In genomic region chr5:143268985-143269362, GRCm38 (mm10) we compare ENCODE assay signal across 9 mouse cellular contexts. TPM values are rescaled to one million over a fixed set of nuclear protein-coding genes. Genes with fewer than 3 reads are reported as not detected.
DNase-seq lines count a peak whose midpoint lies in the region; ATAC-seq and TF ChIP-seq lines count a peak whose summit lies in the region.
"Had no signal": no experiment of that assay in that cellular context is flagged by ENCODE, and none has a peak within 500 bp of the region (broad histone marks: within the 10 kb centered on the region; RNA-seq: fewer than 3 reads in every experiment).

No protein-coding gene starts in this region.

- peak overlapping the region; percentile 80 for H3K4me2 ChIP-seq in forebrain, postnatal 0 days (ENCODE audit: low read depth)
- H3K4me2 ChIP-seq in liver, postnatal 0 days (ENCODE audit: low read depth, low read length): peak overlapping the region; percentile 97

- no peak for TF ChIP-seq CTCF in ES-Bruce4 (IDR thresholded peaks at IDR 0.05; ENCODE audit: low read depth, low read length)
- no peak for TF ChIP-seq CTCF in forebrain, postnatal 0 days (IDR thresholded peaks at IDR 0.05; ENCODE audit: low read depth)
- TF ChIP-seq CTCF in liver, postnatal 0 days (IDR thresholded peaks at IDR 0.05; ENCODE audit: low read depth): no peak

- peaks cover 23% of the 10 kb centered on the region for H3K4me1 ChIP-seq in heart, embryonic 10.5 days
- H3K4me1 ChIP-seq in ES-Bruce4 (ENCODE audit: control insufficient read depth, insufficient read depth, low read length): no peaks in the 10 kb centered on the region
- H3K4me1 ChIP-seq in forebrain, postnatal 0 days (ENCODE audit: insufficient read depth): peaks cover 18% of the 10 kb centered on the region
- peaks cover 14% of the 10 kb centered on the region for H3K4me1 ChIP-seq in liver, postnatal 0 days (ENCODE audit: insufficient read depth)

- ATAC-seq in forebrain, postnatal 0 days: no peak
- ATAC-seq in liver, postnatal 0 days: no peak

- TF ChIP-seq EP300 in ES-Bruce4 (IDR thresholded peaks at IDR 0.05; ENCODE audit: insufficient read depth, low read depth, low read length): no peak
- TF ChIP-seq EP300 in liver, postnatal 0 days (IDR thresholded peaks at IDR 0.05; ENCODE audit: low read depth): no peak

- H3K9me3 ChIP-seq in heart, embryonic 10.5 days: no peaks in the 10 kb centered on the region
- H3K9me3 ChIP-seq in ES-Bruce4 (replicated peaks; ENCODE audit: control insufficient read depth, insufficient read depth, low read length, poor library complexity, severe bottlenecking): no peaks in the 10 kb centered on the region
- H3K9me3 ChIP-seq in forebrain, postnatal 0 days (ENCODE audit: low read length): no peaks in the 10 kb centered on the region
- no peaks in the 10 kb centered on the region for H3K9me3 ChIP-seq in liver, postnatal 0 days (ENCODE audit: low read length)

- peaks cover 10% of the 10 kb centered on the region for H3K36me3 ChIP-seq in heart, embryonic 10.5 days
- no peaks in the 10 kb centered on the region for H3K36me3 ChIP-seq in ES-Bruce4 (ENCODE audit: control insufficient read depth, insufficient read depth, low read length, poor library complexity, severe bottlenecking)
- peaks cover 7% of the 10 kb centered on the region; the same call in 1 of the 2 replicates for H3K36me3 ChIP-seq in forebrain, postnatal 0 days (ENCODE audit: insufficient read depth)
- no peaks in the 10 kb centered on the region for H3K36me3 ChIP-seq in liver, postnatal 0 days (replicated peaks; ENCODE audit: insufficient read depth, low read length)

- 0 out of 2 replicates have a peak, but pooled peaks cover 8% of the 10 kb centered on the region for H3K27me3 ChIP-seq in heart, embryonic 10.5 days (ENCODE audit: insufficient read depth, poor library complexity, severe bottlenecking)
- H3K27me3 ChIP-seq in ES-Bruce4 (ENCODE audit: control insufficient read depth, insufficient read depth, low read length, poor library complexity, severe bottlenecking): peaks cover 2% of the 10 kb centered on the region; the same call in 1 of the 2 replicates
- no peaks in the 10 kb centered on the region for H3K27me3 ChIP-seq in forebrain, postnatal 0 days (ENCODE audit: insufficient read depth, low read length)
- no peaks in the 10 kb centered on the region for H3K27me3 ChIP-seq in liver, postnatal 0 days (ENCODE audit: insufficient read depth, low read length)

- H3K9ac ChIP-seq in ES-Bruce4 (ENCODE audit: low read depth, poor library complexity, severe bottlenecking): 0 out of 2 replicates have a peak overlapping the region, but pooled peaks have one; percentile 88
- peak overlapping the region; percentile 94 for H3K9ac ChIP-seq in forebrain, postnatal 0 days
- peak overlapping the region; percentile 79 for H3K9ac ChIP-seq in liver, postnatal 0 days (replicated peaks)

- peak overlapping the region; percentile 97 for H3K4me3 ChIP-seq in heart, embryonic 10.5 days
- H3K4me3 ChIP-seq in ES-Bruce4 (ENCODE audit: low read depth, low read length): peak overlapping the region; percentile 93; the same call in 1 of the 2 replicates
- peak overlapping the region; percentile 87 for H3K4me3 ChIP-seq in forebrain, postnatal 0 days (ENCODE audit: low read depth, low read length)
- peak overlapping the region; percentile 77 for H3K4me3 ChIP-seq in liver, postnatal 0 days (ENCODE audit: low read depth, low read length)

- peak overlapping the region; percentile 97 for H3K27ac ChIP-seq in heart, embryonic 10.5 days
- H3K27ac ChIP-seq in ES-Bruce4 (ENCODE audit: insufficient read depth, low read length): no peak overlapping the region
- H3K27ac ChIP-seq in forebrain, postnatal 0 days (ENCODE audit: low read depth, low read length): peak overlapping the region; percentile 85
- no peak overlapping the region for H3K27ac ChIP-seq in liver, postnatal 0 days (ENCODE audit: low read depth)

- no peak for TF ChIP-seq POLR2A in ES-Bruce4 (IDR thresholded peaks at IDR 0.05; ENCODE audit: insufficient read depth, low read length)

- 26% methylated on average over 8 of the region's 8 CpGs for WGBS in heart, embryonic 10.5 days
- WGBS in forebrain, postnatal 0 days: 23% methylated on average over 8 of the region's 8 CpGs
- WGBS in liver, postnatal 0 days (ENCODE audit: insufficient replicate concordance): 34% methylated on average over 8 of the region's 8 CpGs

- no peak for DNase-seq in heart, embryonic 10.5 days (ENCODE audit: low spot score)
- DNase-seq in heart, postnatal 4 days: no peak
- DNase-seq in forebrain, postnatal 0 days: no peak
- no peak for DNase-seq in liver, postnatal 0 days
- DNase-seq in adrenal gland, adult (ENCODE audit: inconsistent age in 2 of 2, low spot score in 1 of 2): no peak
- DNase-seq in adrenal gland, adult 18-20 months (ENCODE audit: low spot score in 2 of 2): no peak
- no peak for DNase-seq in thymus, postnatal 25 days

RNA-seq across cellular contexts. Expression of gene Zfp316, which starts 0.8 kb away (rescaled TPM):
- 2.1 and 2.6 TPM in 2 replicates for polyA plus RNA-seq in heart, embryonic 10.5 days (2016; fragmentation: Nextera tagmentation; extraction: Ambion mirVana)
- total RNA-seq in heart, postnatal 4 days (2021): 1 to 10 TPM; 5.1 to 6.2 TPM
- 2.3 and 2.8 TPM in 2 replicates for polyA plus RNA-seq in ES-Bruce4 (2011; ENCODE audit: insufficient read depth, insufficient read length, low read depth, missing spikeins)
- 21.5 and 29.8 TPM in 2 replicates for total RNA-seq in forebrain, postnatal 0 days (2014; rRNA removed)
- polyA plus RNA-seq in forebrain, postnatal 0 days (2015; fragmentation: Nextera tagmentation; extraction: Ambion mirVana): 5.5 and 7.5 TPM in 2 replicates
- polyA plus RNA-seq in liver, postnatal 0 days (2015; fragmentation: Nextera tagmentation; extraction: Ambion mirVana): 0.39 and 0.41 TPM in 2 replicates
- 1 to 10 TPM; 6.1 to 7.7 TPM for total RNA-seq in adrenal gland, adult 18-20 months (2021)

RNA-seq across cellular contexts. Expression of gene Zfp853, which starts 24.4 kb away (rescaled TPM):
- polyA plus RNA-seq in heart, embryonic 10.5 days (2016; fragmentation: Nextera tagmentation; extraction: Ambion mirVana): not detected in 2 replicates
- under 1 TPM; 0.31 to 0.47 TPM for total RNA-seq in heart, postnatal 4 days (2021)
- polyA plus RNA-seq in ES-Bruce4 (2011; ENCODE audit: insufficient read depth, insufficient read length, low read depth, missing spikeins): 0.93 and 1.2 TPM in 2 replicates
- total RNA-seq in forebrain, postnatal 0 days (2014; rRNA removed): 9.8 and 16.5 TPM in 2 replicates
- 0.18 and 0.23 TPM in 2 replicates for polyA plus RNA-seq in forebrain, postnatal 0 days (2015; fragmentation: Nextera tagmentation; extraction: Ambion mirVana)
- polyA plus RNA-seq in liver, postnatal 0 days (2015; fragmentation: Nextera tagmentation; extraction: Ambion mirVana): not detected in 2 replicates
- total RNA-seq in adrenal gland, adult 18-20 months (2021): under 1 TPM; 0.17 to 0.38 TPM
- total RNA-seq: neutrophil, adult 5-6 weeks had no signal

RNA-seq across cellular contexts. Expression of gene Zfp12, which starts 34.0 kb away (rescaled TPM):
- polyA plus RNA-seq in heart, embryonic 10.5 days (2016; fragmentation: Nextera tagmentation; extraction: Ambion mirVana): 8.3 and 11.7 TPM in 2 replicates
- 10 to 100 TPM; 10.4 to 10.8 TPM for total RNA-seq in heart, postnatal 4 days (2021)
- 11.4 and 12.4 TPM in 2 replicates for polyA plus RNA-seq in ES-Bruce4 (2011; ENCODE audit: insufficient read depth, insufficient read length, low read depth, missing spikeins)
- total RNA-seq in forebrain, postnatal 0 days (2014; rRNA removed): 35.2 and 37.1 TPM in 2 replicates
- 11.9 and 14.0 TPM in 2 replicates for polyA plus RNA-seq in forebrain, postnatal 0 days (2015; fragmentation: Nextera tagmentation; extraction: Ambion mirVana)
- 1.4 and 1.5 TPM in 2 replicates for polyA plus RNA-seq in liver, postnatal 0 days (2015; fragmentation: Nextera tagmentation; extraction: Ambion mirVana)
- total RNA-seq in adrenal gland, adult 18-20 months (2021): 10 to 100 TPM; 21.2 to 22.1 TPM

RNA-seq across cellular contexts. Expression of gene Spdye4a, which starts 42.3 kb away (rescaled TPM):
- not detected in 2 replicates for polyA plus RNA-seq in heart, embryonic 10.5 days (2016; fragmentation: Nextera tagmentation; extraction: Ambion mirVana)
- not detected for total RNA-seq in heart, postnatal 4 days (2021)
- polyA plus RNA-seq in ES-Bruce4 (2011; ENCODE audit: insufficient read depth, insufficient read length, low read depth, missing spikeins): not detected in 2 replicates
- total RNA-seq in forebrain, postnatal 0 days (2014; rRNA removed): not detected in 2 replicates
- not detected in 2 replicates for polyA plus RNA-seq in forebrain, postnatal 0 days (2015; fragmentation: Nextera tagmentation; extraction: Ambion mirVana)
- polyA plus RNA-seq in liver, postnatal 0 days (2015; fragmentation: Nextera tagmentation; extraction: Ambion mirVana): not detected in 2 replicates
- not detected for total RNA-seq in adrenal gland, adult 18-20 months (2021)
- total RNA-seq: neutrophil, adult 5-6 weeks had no signal

RNA-seq across cellular contexts. Expression of gene E130309D02Rik, which starts 46.2 kb away (rescaled TPM):
- polyA plus RNA-seq in heart, embryonic 10.5 days (2016; fragmentation: Nextera tagmentation; extraction: Ambion mirVana): 35.0 and 46.1 TPM in 2 replicates
- total RNA-seq in heart, postnatal 4 days (2021): 10 to 100 TPM; 21.8 to 22.6 TPM
- polyA plus RNA-seq in ES-Bruce4 (2011; ENCODE audit: insufficient read depth, insufficient read length, low read depth, missing spikeins): 22.3 and 23.8 TPM in 2 replicates
- total RNA-seq in forebrain, postnatal 0 days (2014; rRNA removed): 40.9 and 44.7 TPM in 2 replicates
- 27.7 and 29.2 TPM in 2 replicates for polyA plus RNA-seq in forebrain, postnatal 0 days (2015; fragmentation: Nextera tagmentation; extraction: Ambion mirVana)
- polyA plus RNA-seq in liver, postnatal 0 days (2015; fragmentation: Nextera tagmentation; extraction: Ambion mirVana): 12.5 and 12.8 TPM in 2 replicates
- 10 to 100 TPM; 22.9 to 34.2 TPM for total RNA-seq in adrenal gland, adult 18-20 months (2021)

Comparison
In these comparisons a context has a peak if more than half of its experiments do, and no peak if none do; other contexts are left out.
1. H3K27ac ChIP-seq: peak in heart, embryonic 10.5 days (single experiment) and forebrain, postnatal 0 days (single experiment); none in ES-Bruce4 (single experiment) and liver, postnatal 0 days (single experiment).
2. Peak in every context shown above with its lines, with median percentiles within 50 percentile points of each other: H3K4me3 ChIP-seq and H3K9ac ChIP-seq.